Mouse (Mus musculus) CD4-positive helper T cell, adult 2 months (primary cell): Measurements from ENCODE around the gene Cd28.

ENCODE experiments used
- DNase-seq: peaks from one replicate; pipeline ENCODE4 v3.0.0-alpha.2; 2012; ENCODE audit warnings: low read depth, missing footprints, low spot score

The Cd28 gene

DNA sequence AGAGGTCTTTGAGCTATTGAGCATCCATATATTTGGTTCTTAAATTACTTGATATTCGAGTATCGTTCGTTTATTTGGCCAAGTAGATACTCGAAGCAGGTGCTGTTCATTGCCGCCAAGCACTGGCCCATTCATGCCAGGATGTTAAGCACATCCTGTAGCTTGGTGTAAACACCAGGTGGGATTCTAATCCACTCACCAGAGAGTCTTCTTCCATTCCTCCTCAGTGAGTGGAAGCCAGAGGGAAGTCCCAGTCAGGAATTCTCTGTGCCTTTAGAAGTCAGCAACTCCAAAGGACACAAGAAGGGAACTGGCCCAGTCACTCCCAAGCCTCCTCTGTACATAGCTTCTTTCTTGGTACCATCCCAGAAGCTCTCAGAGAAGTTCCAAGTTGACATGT lies at the start of gene Cd28:
TSS of gene Cd28 (plus strand) at position 234 of the 400 bp plus-strand sequence.
- no peak for DNase-seq

DNA sequence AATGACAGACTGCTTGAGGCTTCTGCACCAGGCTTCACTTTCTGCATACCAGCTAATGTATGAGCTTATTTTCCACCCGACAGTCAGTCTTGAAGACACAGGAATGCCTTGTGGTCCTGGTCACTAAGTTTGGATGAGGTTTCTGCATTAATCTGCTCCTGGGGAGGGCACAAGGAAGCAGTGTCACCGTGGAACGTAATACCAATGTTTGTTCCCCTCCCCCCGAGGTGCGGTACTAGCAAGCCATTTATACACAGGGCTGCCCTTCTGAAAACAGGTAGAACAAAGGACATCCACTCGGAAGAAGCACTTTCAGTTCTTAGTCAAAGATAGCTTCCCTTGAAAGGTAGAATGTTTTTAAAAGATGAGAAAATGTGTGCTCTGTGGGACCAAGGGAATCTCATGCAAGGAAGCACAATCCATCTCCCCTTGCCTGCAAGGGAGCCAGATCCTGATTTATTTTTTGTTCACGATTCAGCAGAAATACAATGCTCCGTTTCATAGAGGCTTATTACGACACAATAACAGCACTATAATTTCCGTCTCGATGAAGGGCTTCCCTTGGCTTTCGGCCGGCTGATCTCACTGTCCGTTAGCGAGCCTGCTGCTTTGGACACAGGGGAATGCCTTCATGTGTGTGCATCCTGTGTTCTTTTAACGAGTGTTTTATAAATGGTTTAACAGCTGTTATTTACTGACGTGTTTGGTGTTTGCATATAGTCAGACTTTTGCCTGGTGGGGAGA lies 48.6 kb upstream of the Cd28 start:
- no peak for DNase-seq

DNA sequence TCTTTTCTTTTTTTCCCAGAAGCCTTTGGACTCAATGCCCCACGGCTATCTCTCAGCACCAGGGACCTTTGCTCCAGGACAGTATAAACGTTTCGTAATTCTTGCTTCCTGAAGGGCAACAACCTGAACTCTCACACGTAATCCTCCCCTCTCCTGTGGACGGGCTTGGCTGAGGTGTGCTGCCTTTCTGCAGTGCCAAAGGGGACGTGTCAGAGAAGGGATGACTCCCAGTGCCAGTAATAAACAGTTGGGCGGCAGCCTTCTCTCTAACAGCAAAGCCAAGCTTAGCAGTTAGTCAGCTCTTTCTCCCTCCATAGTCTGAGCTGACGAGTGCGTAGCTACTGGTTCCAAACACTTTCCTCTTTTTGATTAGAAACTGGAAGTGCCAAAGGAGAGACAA lies 47.6 kb upstream of the Cd28 start:
- DNase-seq = no peak

DNA sequence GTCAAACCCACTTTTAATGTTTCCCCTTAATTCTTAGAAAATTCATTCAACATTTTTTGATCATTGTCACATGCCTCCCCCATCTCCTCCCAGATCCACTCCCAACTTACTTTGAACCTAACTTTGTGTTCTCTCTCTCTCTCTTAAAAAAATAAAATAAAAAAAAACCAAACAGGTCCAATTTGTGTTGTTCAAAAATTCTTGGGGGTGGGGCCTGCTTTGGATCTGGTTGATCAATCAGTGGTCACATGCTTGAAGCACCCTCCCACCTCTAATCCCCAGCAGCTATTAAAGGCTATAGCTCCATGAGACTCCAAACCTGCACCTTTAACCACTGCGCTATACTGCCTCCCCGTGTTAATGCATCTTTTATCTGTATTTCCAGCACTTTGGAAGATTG lies 46.9 kb upstream of the Cd28 start:
- no peak for DNase-seq

DNA sequence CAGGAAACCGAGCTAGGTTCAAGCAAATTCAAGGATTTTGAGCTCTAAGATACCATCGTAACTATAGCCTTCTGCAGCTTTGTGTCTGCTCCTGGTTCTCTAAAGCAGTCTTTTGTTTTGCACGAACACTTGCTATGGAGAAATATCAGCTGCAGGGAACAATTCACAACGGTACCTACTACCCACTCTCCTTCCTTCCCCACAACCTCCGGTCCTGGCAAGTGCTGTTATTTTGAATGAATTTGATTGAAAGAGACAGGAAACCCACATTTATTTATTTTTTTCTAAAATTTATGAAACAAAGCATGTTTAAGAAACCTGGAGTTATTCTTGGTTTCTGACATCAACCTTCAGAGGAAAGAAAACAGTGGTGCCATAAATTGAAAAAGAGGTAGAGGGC lies 46.4 kb upstream of the Cd28 start:
- DNase-seq = no peak

DNA sequence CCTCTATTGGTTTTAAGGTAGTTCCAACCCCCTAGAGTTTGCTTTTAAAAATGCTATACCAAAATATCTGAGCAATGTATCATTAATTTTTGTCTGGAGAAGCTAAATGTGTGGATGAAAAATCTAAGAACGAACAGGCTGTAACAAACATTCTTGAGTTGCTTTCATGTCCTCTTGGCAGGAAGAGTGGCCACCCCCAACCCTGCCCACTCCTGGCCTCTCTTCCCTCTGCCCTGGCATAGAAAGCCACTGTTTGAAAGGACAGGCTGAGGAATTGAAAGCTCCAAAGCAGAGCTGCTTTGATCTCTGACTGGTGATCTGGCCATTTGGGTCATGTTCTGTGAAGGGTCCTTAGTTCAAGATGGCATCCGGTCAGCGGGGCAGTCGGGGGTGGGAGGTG lies 32.8 kb upstream of the Cd28 start:
- no peak for DNase-seq

DNA sequence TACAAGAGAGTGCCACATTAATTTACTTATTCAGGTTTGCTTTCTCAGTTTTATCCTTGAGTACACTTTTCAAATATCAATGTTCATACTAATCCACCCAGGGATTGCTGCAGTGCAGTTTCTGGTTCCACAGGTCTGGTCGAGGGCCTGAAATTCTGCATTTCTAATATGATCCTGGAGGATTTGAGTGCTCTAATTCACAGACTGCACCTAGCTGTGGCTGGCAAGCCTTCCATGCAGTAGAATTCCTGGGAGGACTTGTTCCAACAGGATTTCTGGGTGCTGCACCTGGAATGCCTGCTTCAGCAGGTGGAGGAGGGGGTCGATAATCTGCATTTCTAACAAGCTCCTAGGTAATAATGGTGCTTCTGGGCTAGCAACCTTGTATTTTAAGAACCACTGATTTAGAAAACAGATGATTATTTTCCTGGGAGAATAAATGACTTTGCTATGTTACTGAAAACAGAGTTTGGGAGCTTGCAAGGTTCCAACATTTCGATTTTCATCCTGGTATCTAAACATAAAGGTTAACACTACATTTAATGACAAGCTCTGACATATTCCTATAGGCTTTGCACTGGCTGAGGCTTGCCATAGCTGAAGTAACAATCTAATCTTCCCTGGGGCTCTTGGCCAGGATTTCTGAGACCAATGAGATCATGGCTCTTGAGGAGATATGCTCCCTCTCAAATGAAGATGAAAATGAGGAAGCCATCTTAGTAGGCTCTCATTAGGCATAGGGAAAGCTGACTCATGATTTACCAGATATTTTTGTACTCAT lies 20.3 kb upstream of the Cd28 start:
- no peak for DNase-seq

DNA sequence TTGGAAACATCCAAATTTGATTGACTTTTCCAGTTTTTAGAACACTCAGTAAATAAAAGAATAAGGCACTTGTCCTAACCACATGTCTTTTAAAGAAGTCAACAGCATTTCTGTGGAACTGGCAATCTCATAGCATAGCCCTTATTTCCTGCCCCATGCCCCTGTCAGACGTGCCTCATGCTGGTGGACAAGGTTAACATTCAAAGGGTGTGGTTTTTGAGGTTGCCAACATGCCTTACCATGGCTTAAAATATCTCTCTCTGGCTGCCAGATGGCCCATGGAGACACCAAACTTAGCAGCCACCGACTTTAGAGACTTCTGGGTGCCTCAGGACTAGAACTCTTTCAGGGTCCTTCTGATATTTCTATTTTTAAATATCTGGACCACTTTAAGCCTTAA lies 14.0 kb upstream of the Cd28 start:
- DNase-seq = peak; percentile 60

DNA sequence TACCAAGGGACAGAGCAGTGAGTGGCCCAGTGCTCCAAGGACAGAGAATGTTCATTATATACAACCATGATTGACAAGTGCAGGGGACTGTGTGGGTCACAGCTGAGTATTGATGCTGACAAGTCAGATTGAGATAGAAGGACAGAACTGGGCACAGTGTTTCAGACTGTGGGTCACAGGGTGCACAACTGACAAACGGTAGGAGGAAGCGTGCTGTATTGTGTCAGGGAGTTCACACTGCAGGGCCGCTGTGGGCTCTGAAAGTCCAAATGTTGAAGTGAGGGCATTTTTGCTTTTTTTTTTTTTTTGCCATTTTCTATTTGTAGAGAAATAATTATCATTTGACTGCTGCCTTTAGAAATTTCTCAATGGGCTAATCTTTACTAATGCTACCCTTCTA lies 3.4 kb upstream of the Cd28 start:
- no peak for DNase-seq

DNA sequence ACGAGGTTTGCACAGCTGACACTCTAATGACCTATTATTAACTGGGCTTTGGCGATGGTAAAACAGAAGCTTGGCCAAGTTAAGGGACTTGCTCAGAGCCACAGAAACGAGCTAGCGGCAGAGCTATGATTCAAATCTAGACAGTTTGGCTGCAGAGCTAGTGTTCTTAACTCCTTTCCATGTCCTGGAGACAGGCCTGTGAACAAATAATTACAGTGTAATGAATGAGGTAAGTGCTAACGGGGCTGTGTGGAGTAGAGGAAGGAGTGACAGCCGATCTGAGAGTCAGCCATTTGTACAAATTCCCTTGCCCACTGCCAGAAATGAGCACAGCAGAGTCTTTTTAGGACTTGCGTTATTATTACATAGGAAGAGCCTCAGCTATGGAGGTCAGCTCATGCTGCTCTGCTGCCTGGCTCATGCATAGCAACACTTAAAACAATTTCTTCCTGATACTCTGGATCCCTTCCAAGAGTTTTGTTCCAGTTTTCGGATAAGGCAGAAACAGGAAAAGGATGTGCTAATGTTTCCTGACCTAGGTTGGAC lies 876 bp upstream of the Cd28 start:
- DNase-seq = no peak

DNA sequence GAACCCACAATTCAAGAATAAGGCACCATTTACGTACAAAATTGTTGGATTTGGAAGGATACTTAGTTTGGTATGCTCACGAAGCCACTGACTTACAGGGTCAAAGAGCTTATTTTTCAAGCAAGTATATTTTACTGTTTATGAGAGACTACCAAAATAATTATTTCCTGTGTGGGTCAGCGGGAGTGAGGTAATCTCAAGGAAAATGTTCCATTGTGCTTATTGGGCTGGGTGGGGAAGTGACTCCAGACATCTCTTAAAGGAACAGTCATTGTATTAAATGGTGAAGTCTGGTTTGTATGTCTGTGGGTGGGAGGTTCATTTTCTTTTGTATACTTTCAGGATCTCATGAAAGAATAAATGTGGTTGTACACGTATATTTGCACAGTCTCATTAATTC lies 2.0 kb downstream of the Cd28 start:
- no peak for DNase-seq

DNA sequence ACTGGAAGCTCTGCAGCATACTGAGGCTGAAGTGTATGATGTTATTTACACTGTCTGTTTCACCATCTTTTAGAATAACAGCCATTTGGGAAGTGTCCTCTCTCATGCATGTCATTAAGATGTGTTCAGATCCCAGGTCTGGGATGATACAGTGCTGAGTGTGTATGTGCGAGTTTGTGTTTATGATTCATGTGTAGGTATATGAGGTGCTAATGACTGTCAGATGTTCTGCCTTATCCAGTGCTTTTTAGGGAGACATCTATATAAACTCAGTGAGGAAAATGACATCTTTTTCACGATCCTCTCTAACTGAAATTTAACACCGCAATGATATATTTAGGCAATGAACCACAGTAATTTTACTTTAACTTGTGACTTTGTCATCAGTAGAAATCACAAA lies 7.0 kb downstream of the Cd28 start:
- no peak for DNase-seq

DNA sequence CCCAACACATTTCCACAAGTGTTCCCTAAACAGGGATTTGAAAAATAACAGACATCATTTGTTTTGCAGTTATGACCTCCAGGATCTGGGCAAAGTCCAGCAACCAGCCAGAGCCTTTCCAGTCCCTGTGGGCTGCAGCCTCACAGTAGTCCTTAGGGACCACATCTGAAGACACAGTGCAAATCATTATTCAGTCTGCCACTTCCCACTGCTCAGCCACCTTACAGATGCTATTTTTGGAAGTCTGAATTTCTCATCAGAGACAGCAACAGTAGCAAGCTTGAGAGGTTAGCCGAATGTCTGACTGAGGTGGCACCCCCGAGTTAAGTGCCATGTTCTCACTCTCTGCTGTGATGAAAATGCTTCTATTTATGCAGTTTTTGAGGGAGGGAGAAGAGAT lies 15.3 kb downstream of the Cd28 start:
- DNase-seq = no peak

DNA sequence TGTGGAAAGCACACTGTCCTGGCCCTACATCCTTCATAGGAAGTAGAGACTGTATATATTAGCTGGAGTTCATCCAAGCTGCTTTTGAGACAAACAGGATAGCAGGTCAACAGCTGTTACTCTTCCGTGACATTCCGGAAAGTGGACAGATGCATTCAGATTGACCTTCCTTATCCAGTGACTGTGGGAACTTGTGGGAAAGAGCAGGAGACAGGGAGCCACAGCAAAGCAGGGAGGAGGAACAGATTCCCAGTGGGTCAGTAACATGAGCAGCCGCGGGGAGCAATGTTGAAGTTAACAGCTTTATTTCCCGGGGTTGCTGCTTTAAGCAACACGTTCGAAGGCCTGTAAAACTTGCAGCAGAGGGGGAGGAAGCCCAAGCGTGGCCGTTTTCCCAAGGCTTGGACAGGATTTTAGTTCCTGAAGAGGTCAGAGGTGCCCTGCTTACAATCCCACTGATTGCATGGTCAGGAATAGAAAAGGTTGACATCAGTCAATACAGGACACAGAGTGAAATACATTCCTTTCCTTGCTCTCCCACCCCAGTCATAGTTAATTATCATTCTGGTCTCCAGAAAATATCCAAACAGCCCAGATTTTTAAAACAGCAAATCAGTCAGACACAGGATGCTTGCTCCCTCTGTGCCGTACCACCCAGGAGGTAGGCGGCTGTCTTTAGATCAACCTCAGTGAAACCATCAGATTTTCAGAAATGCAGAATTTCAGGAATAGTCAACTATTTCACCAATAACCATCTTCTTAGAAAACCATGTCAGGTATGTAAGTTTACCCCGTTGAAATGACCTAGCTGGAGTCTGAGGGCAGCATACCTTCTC lies 18.7 kb downstream of the Cd28 start:
- no peak for DNase-seq

DNA sequence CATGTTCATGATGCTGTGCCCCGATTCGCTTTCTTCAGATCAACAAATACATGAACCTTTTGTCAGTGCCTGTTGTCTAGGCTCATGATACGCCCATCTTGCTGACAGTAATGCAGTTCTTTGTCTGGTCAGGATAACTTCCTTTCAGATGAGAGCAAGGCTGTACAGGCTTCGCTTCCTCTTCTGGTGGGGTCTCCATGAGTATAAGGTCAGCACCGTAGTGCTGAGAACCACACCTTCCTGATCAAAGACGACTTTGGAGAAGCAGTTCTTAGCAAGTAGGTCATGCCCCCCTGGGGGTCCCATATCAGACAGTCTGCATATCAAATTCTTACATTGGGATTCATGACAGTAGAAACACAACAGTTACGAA lies 19.3 kb downstream of the Cd28 start:
- DNase-seq = no peak

DNA sequence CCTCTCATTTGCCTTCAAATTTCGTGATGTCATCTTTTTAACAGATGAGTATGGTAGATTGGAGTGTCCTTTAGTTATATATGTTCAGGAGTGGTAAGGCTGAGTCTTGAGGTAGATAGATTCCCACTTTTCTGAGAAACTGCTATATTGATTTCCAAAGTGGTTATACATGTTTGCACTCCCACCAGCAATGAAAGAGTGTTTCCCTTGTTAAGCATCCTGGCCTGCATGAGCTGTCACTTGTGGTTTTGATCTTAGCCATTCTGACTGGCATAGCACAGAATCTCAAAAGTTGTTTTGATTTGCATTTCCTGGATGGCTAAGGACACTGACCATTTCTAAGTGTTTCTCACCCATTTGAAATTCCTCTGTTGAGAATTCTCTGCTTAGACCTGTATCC lies 27.7 kb downstream of the Cd28 start:
- DNase-seq = no peak

DNA sequence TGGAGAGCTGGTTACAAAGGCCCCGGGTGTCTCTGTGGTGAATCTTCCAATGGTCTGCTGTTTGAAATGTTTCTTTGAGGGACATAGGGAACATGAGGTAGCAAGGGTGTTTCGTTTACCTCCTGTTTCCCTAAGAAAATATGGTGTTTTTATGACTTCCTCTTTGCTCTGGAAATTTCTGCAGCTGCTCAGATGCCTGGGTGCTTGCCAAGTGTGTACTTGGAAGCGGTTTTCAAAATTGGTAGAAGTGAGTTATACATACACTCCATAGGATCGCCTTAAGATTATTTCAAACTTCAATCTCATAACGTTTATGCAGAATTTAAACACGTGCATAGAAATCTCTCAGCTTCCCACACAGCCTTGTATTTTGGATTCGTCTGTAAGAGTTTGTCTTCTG lies 29.1 kb downstream of the Cd28 start:
- DNase-seq = no peak

DNA sequence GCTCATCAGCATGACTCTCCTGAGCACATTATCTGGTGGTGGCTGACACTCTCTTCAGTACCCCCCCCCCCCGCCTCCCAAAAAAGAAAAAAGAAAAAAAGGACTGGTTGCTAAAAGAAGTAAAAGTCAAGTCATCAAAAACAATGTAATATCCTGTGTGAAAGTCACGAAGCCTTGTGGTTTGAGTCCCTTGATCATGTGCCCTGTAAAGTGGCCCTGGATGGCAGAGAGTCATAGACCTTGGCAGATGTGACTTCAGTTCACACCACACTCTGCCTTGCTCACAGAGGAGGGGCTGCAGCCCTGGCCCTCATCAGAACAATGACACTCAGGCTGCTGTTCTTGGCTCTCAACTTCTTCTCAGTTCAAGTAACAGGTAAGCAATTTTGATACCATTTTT lies 29.6 kb downstream of the Cd28 start:
- DNase-seq = peak; percentile 95

DNA sequence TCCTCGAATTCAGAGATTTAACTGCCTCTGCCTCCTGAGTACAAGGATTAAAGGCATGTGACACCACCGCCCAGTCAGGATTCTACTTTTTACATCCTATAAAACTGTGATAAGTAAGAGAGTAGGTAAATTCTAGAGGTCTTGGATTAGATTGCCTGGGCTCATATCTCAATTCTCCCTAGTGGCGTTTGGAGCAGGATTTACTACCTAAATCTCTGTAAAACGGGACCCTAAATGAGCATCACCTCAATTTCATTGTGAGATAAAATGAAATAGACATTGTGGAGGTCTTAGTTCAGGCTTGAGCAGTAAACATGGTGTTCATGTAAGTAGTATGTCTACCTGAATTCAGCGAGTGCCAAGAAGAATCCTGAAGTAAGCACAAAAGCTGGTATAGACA lies 30.3 kb downstream of the Cd28 start:
- peak; percentile 54 for DNase-seq

DNA sequence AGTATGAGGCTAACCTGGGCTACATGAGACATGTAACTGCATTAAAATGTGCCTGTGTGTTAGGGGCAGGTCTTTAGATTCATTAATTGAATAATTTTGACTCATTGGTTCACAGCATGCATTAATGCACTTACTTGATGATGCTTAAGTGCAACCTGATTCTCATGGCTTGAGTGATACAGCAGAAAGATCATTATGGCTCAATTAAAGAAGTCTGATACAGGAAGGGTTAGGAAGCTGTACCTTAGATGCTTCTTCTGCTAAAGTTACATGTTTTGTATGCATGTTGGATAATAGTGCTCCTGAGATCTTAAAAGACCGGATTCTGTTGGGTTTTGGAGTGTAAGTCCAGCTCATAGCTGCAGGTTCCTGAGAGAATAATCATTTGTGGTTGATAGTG lies 31.7 kb downstream of the Cd28 start:
- peak; percentile 46 for DNase-seq

DNA sequence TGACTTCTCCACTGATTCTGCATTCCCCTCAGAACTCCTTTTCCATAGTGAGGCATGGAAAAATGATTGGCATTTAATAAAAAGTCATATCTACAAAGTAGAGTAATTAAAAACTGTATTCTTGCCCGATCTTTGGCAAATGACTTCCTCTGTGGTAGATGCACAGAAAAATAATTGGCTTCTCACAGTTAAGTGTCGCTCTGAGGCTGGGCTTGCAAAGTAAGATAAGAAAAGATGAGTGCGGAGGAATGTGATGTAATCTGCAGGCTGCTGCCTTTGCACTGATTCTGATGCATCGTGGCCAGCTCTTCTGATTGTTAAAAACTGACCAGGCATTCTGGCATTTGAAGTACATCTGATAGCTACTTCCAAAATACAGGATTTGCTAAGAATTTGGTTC lies 32.3 kb downstream of the Cd28 start:
- DNase-seq = peak; percentile 61

DNA sequence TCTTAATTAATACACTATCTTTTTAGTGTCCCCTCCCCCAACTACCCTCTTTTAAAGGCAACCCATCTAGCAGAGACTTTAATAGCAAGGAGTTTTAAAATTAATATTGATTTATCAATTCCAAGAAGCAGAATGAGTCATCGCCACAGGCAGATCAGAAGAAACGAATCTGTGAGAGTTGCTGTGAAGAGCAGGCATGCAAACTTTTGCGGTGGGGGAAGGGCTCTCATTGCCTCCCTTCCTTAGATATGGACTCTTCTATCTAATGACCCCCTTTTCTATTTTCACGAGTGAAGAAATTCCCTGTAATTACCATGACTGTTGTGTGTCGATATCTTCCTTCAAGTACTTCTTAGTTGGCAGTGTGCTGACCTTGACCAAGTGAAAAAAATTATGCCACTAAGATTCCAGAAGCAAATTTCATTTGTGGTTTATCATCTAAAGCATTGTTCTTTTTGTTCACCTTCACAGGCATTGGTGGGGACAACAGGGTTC lies 32.8 kb downstream of the Cd28 start:
- DNase-seq = peak; percentile 61
